Mouse (Mus musculus) C2C12 (cell line): ENCODE results near the gene Rsph1. TPM values are rescaled to one million over a fixed set of nuclear protein-coding genes. Genes with fewer than 3 reads are reported as not detected.

Source experiments
- H3K27me3 ChIP-seq: one replicate; pipeline ENCODE4 v1.6.1; 2011; ENCODE audit not compliant: control insufficient read depth, insufficient read depth, insufficient read length
- H3K36me3 ChIP-seq: one replicate; pipeline ENCODE4 v1.6.1; 2011; ENCODE audit not compliant: control insufficient read depth, insufficient read depth
- H3K4me3 ChIP-seq: one replicate; pipeline ENCODE4 v1.5.1; 2011; ENCODE audit warnings: mild to moderate bottlenecking, control low read depth; ENCODE audit not compliant: poor library complexity, insufficient read depth, severe bottlenecking
- H3K79me2 ChIP-seq: one replicate; pipeline ENCODE4 v1.6.1; 2011; ENCODE audit not compliant: control insufficient read depth, insufficient read depth
- H3K79me3 ChIP-seq: one replicate; pipeline ENCODE4 v1.6.1; 2011; ENCODE audit warnings: low read depth, control low read depth
- H3ac ChIP-seq: one replicate; pipeline ENCODE3; 2011; ENCODE audit warnings: low read depth; ENCODE audit not compliant: control insufficient read depth, insufficient read length
- CEBPB ChIP-seq: IDR thresholded peaks from one replicate; pipeline ENCODE4 v1.6.1; 2011; ENCODE audit warnings: low read depth, mild to moderate bottlenecking, control low read depth, moderate library complexity
- CTCF ChIP-seq: IDR thresholded peaks from one replicate; pipeline ENCODE4 v1.5.1; 2011; ENCODE audit not compliant: control insufficient read depth, insufficient read depth, insufficient read length
- FOSL1 ChIP-seq: IDR thresholded peaks from one replicate; pipeline ENCODE4 v1.8.0; 2011; ENCODE audit warnings: mild to moderate bottlenecking, low read length; ENCODE audit not compliant: poor library complexity, insufficient read depth, severe bottlenecking
- MAX ChIP-seq: IDR thresholded peaks from one replicate; pipeline ENCODE4 v1.6.1; 2011; ENCODE audit warnings: mild to moderate bottlenecking, control low read depth
- MYOD1 ChIP-seq: IDR thresholded peaks from one replicate; pipeline ENCODE4 v1.6.1; 2011; ENCODE audit warnings: low read depth; ENCODE audit not compliant: control insufficient read depth, insufficient read length
- MYOG ChIP-seq: IDR thresholded peaks from one replicate; pipeline ENCODE4 v1.6.1; 2011; ENCODE audit not compliant: control insufficient read depth, insufficient read length; ENCODE audit errors: extremely low read depth
- USF1 ChIP-seq: IDR thresholded peaks from one replicate; pipeline ENCODE4 v1.6.1; 2011; ENCODE audit warnings: low read depth, mild to moderate bottlenecking, control low read depth, moderate library complexity
- polyA plus RNA-seq: library from polyadenylated mRNA; unstranded; fragments of >200 nt; fragmentation: generic; extraction: Trizol; gene quantifications from one replicate; pipeline ENCODE4 v1.2.1, GENCODE M21; 2012; ENCODE audit warnings: missing spikeins

Gene Rsph1
- polyA plus RNA-seq, 1 experiment = 0.20 TPM

DNA sequence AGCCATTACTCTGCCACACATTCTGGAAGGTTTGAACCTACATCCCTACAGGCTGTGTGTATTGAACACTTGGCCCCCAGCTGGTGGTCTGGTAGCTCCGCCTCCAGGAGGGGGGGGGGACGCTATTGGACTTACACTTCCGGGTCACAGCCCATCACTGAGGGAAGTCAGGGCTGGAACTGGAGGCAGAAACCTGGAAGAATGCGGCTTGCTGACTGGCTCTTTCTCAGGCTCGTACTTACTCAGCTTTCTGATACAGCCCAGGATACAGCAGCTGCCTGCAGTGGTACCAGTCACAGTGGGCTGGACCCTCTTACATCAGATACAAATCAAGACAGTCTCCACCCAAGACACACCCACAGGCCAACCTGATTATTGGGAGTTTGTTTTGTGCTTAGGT is 30.0 kb downstream of the Rsph1 start:
- Histone ChIP-seq H3K4me3 (no peak overlapping the region), H3K36me3 (no peaks in the 10 kb centered on the region), H3K79me3 (no peaks in the 10 kb centered on the region), H3ac (no peak overlapping the region), H3K79me2 (no peaks in the 10 kb centered on the region), H3K27me3 (peaks cover 8% of the 10 kb centered on the region)
- TF ChIP-seq MYOG (no peak), MAX (no peak), CEBPB (no peak), FOSL1 (no peak), CTCF (no peak), USF1 (no peak), MYOD1 (no peak)

DNA sequence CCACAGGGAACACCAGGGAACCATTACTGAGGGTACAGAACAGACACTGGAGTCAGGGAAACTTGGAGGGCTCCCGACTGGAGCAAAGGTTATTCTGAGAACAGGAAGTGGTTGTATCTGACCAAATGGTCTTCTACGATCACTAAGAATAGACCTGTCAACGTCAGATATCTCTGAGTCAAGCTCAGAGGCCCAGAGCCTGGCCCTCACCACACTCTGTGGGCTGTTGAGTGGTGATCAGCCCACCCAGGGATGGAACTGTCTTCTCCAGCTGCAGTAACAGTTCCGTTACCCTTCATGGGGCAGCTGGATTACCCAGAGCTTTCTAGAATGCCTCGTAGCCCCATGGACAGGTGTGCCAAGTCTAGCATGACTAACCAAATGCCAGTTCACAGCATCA is 31.9 kb downstream of the Rsph1 start:
- H3K79me2 ChIP-seq = no peaks in the 10 kb centered on the region
- peaks cover 6% of the 10 kb centered on the region for H3K27me3 ChIP-seq
- TF ChIP-seq FOSL1 = no peak
- no peak for TF ChIP-seq MAX
- no peak for TF ChIP-seq USF1
- no peak for TF ChIP-seq MYOD1
- TF ChIP-seq CEBPB = no peak
- TF ChIP-seq MYOG = no peak
- TF ChIP-seq CTCF = no peak
- H3ac ChIP-seq = no peak overlapping the region
- H3K36me3 ChIP-seq = no peaks in the 10 kb centered on the region
- no peaks in the 10 kb centered on the region for H3K79me3 ChIP-seq
- H3K4me3 ChIP-seq = no peak overlapping the region

DNA sequence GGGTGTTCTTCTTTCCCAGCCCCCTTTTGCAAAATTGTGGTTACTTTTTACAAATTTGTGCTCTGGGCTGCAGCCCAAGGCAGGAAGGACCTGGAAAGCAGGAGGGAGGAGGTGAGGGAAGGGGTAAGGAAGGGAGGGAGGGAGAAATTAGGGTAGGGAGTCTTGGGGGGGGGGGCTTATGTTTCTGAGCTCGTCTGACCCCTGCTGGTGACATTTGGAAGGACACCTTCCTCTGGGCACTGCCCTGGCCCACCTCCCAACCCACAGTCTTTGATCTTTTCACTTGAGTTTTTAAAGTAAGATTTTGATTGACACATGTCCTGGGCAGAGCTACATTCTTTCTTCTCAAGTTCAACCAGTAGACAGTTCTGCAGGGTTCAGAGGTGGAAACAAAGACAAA is 34.4 kb downstream of the Rsph1 start:
- H3K36me3 ChIP-seq = no peaks in the 10 kb centered on the region
- H3K4me3 ChIP-seq = no peak overlapping the region
- TF ChIP-seq MAX (no peak), USF1 (no peak), FOSL1 (no peak), MYOD1 (no peak), CEBPB (no peak), MYOG (no peak), CTCF (no peak)

DNA sequence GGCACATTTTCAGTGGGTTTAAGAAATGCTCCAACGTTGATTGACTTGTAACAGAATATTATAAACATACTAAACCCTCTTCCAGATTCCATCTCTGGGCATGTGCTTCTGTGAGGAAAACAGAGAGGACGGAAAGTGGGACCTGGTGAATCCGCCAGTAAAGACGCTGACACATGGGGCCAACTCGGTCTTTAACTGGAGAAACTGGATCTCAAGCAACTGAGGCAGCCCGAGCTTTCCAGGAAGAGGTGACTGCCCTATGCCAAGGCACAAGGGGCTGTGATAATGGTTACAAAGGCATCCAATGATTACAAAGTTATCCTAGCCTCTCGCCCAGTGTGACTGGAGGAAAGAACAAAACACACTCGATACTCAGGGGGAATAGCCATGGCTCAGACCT is 36.0 kb downstream of the Rsph1 start:
- Histone ChIP-seq H3K4me3 (no peak overlapping the region), H3K27me3 (no peaks in the 10 kb centered on the region), H3ac (no peak overlapping the region), H3K79me3 (no peaks in the 10 kb centered on the region), H3K79me2 (no peaks in the 10 kb centered on the region), H3K36me3 (no peaks in the 10 kb centered on the region)
- no peak for TF ChIP-seq USF1
- TF ChIP-seq MYOG = no peak
- no peak for TF ChIP-seq CTCF
- TF ChIP-seq MAX = no peak
- TF ChIP-seq MYOD1 = no peak
- no peak for TF ChIP-seq FOSL1
- no peak for TF ChIP-seq CEBPB

More for the DNA sequence above, 34.4 kb downstream of the Rsph1 start:
- H3K79me2 ChIP-seq = no peaks in the 10 kb centered on the region
- no peaks in the 10 kb centered on the region for H3K79me3 ChIP-seq
- peaks cover 3% of the 10 kb centered on the region for H3K27me3 ChIP-seq
- no peak overlapping the region for H3ac ChIP-seq

DNA sequence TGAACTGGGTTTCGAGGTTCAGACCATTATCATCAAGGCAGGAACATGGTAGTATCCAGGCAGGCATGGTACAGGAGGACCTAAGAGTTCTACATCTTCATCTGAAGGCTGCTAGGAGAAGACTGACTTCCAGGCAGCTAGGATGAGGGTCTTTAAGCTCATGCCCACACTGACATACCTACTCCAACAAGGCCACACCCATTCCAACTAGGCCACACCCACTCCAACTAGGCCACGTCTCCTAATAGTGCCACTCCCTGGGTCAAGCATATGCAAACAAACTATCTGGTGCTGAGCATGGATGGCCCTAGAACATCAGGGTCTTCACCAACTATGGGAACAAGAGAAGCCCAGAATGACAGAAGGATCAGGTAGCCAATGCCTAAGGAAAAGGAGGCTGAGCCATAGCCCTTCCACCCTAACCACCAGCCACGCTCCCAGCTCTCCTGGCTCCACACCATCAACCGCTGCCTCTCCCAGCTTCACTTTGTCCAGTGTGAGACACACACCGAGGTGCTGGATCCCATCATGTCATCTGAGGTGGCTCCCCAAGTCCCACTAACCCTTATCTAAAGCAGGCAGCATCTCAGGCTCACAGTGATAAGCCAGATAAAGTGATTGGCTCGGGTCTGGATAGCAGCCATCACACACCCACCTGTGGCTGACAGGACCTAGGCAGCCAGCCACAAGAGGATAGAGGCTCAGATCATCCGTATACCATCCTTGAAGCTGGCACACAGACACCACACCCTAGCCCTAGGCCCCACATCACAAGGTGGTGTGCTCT is 38.8 kb downstream of the Rsph1 start:
- no peak for TF ChIP-seq MAX
- TF ChIP-seq CEBPB = no peak
- TF ChIP-seq MYOD1 = no peak
- no peak for TF ChIP-seq USF1
- TF ChIP-seq FOSL1 = no peak
- TF ChIP-seq MYOG = no peak
- TF ChIP-seq CTCF = no peak
- Histone ChIP-seq H3K79me3 (no peaks in the 10 kb centered on the region), H3K36me3 (no peaks in the 10 kb centered on the region), H3K79me2 (no peaks in the 10 kb centered on the region), H3K4me3 (no peak overlapping the region), H3K27me3 (no peaks in the 10 kb centered on the region), H3ac (no peak overlapping the region)

DNA sequence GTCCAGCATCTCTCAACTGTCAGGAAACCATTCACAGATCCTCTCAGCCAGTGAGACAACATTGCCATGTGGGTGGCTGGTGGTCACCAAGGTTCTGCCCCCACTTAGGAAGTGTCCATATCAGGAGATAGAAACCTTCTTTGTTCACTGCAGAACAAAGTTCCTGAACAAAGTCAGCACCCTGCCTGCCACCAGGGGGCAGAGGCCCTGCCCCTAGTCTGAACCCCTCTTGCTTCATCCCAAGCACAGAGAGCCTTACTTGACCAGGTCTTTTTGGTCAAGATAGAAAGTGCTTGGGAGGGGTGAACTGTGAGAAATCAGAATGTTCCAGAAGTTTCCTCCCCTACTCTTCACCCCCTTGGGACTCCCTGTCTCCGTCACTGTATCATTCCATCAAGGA is 41.3 kb downstream of the Rsph1 start:
- Histone ChIP-seq H3ac (no peak overlapping the region), H3K4me3 (no peak overlapping the region), H3K27me3 (no peaks in the 10 kb centered on the region), H3K79me2 (no peaks in the 10 kb centered on the region), H3K79me3 (no peaks in the 10 kb centered on the region), H3K36me3 (no peaks in the 10 kb centered on the region)
- TF ChIP-seq MAX = no peak
- TF ChIP-seq CEBPB = no peak
- no peak for TF ChIP-seq USF1
- TF ChIP-seq CTCF = no peak
- no peak for TF ChIP-seq MYOG
